Mouse (Mus musculus): ENCODE data around the gene Bicc1. TPM values are rescaled to one million over a fixed set of nuclear protein-coding genes. Genes with fewer than 3 reads are reported as not detected.

Bicc1 gene
- polyA plus RNA-seq, 1 experiment from 2014 or later, result 23.5 TPM

- no peaks in the 10 kb centered on the region for H3K27me3 ChIP-seq (ENCODE audit: control insufficient read depth, insufficient read depth, low read length)
- H3K4me3 ChIP-seq (ENCODE audit: low read depth, low read length), result no peak overlapping the region
- 50% methylated on average over 1 of the region's 1 CpGs for WGBS
- H3K36me3 ChIP-seq (ENCODE audit: control insufficient read depth, insufficient read depth, low read length), result no peaks in the 10 kb centered on the region
- ATAC-seq (ENCODE audit: insufficient number of reproducible peaks, insufficient read depth, low FRiP score, low read depth), result no peak
- H3K4me2 ChIP-seq (replicated peaks; ENCODE audit: low read depth, low read length), result no peak overlapping the region
- no peak overlapping the region for H3K27ac ChIP-seq (ENCODE audit: low read length)
- H3K9ac ChIP-seq (replicated peaks; ENCODE audit: low read depth, low read length), result no peak overlapping the region
- no peaks in the 10 kb centered on the region for H3K4me1 ChIP-seq (ENCODE audit: control insufficient read depth, insufficient read depth, low read length)
- H3K9me3 ChIP-seq (ENCODE audit: control insufficient read depth, low read depth, low read length), result no peaks in the 10 kb centered on the region
Measured at GRCm38 (mm10) chr10:70919851-70920250, 239.6 kb downstream of the Bicc1 start.

DNA sequence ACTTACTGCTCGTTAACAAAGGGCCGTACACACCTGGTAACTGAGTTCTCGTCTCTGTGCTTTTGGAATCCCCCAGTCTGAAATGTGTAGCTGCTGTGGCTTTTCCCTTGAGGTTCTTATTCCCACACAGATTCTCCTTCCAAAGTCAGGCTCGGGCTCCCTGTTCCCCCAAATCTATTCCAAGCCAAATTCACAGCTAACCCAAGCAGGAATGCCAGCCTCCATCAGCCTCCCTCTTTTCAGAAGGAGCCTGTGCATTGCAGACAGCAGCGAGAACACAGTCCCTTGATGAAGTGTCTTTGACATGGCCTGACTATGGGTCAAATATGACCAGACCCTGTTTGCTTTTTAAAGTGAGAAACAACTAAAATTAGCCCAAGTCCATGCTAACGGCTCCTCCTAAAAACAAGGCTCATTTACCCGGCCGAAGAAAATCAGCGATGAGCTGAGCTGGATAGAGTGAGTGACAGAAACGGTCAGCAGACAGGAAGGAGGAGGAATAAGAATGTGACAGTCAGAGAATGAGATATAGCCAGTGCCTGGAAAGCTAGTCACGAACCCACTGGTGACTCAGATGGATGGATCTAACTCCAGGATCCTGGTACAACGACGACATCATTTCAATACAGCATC lies 240.4 kb downstream of the Bicc1 start:
- ATAC-seq (ENCODE audit: insufficient number of reproducible peaks, insufficient read depth, low FRiP score, low read depth), result no peak
- no peaks in the 10 kb centered on the region for H3K36me3 ChIP-seq (ENCODE audit: control insufficient read depth, insufficient read depth, low read length)
- no peaks in the 10 kb centered on the region for H3K9me3 ChIP-seq (ENCODE audit: control insufficient read depth, low read depth, low read length)
- 76% methylated on average over 13 of the region's 13 CpGs for WGBS
- no peaks in the 10 kb centered on the region for H3K4me1 ChIP-seq (ENCODE audit: control insufficient read depth, insufficient read depth, low read length)
- no peak overlapping the region for H3K27ac ChIP-seq (ENCODE audit: low read length)
- H3K4me2 ChIP-seq (replicated peaks; ENCODE audit: low read depth, low read length), result no peak overlapping the region
- no peaks in the 10 kb centered on the region for H3K27me3 ChIP-seq (ENCODE audit: control insufficient read depth, insufficient read depth, low read length)
- H3K9ac ChIP-seq (replicated peaks; ENCODE audit: low read depth, low read length), result no peak overlapping the region
- H3K4me3 ChIP-seq (ENCODE audit: low read depth, low read length), result no peak overlapping the region

GRCm38 (mm10) chr10:70916697-70917096 lies 242.8 kb downstream of the Bicc1 start:
- H3K27ac ChIP-seq (ENCODE audit: low read length), result no peak overlapping the region
- WGBS, result 86% methylated on average over 6 of the region's 6 CpGs
- ATAC-seq (ENCODE audit: insufficient number of reproducible peaks, insufficient read depth, low FRiP score, low read depth), result no peak

DNA sequence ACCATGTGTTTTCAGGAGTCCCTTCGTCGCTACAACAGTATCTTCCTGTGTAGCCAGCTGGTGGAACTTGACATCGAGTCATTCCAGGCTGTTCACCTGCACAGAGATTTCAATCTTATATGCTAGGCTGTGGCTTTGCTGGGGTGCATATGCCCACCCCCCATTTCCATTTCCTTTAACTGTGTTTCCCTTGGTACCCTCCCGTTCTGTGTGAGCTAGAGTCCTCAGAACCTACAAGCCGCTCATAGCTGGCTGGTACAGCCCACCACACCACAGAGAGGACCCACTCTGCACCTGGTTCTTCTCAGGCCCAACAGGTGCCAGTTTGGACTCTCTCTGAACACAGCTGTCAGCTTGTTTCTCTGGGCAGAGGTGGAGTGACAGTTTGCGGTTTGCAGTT lies 244.4 kb downstream of the Bicc1 start:
- Histone ChIP-seq H3K9me3 (ENCODE audit: control insufficient read depth, low read depth, low read length) (no peaks in the 10 kb centered on the region), H3K4me1 (ENCODE audit: control insufficient read depth, insufficient read depth, low read length) (no peaks in the 10 kb centered on the region), H3K4me2 (replicated peaks; ENCODE audit: low read depth, low read length) (no peak overlapping the region), H3K4me3 (ENCODE audit: low read depth, low read length) (no peak overlapping the region), H3K27me3 (ENCODE audit: control insufficient read depth, insufficient read depth, low read length) (no peaks in the 10 kb centered on the region), H3K36me3 (ENCODE audit: control insufficient read depth, insufficient read depth, low read length) (no peaks in the 10 kb centered on the region), H3K27ac (ENCODE audit: low read length) (no peak overlapping the region), H3K9ac (replicated peaks; ENCODE audit: low read depth, low read length) (no peak overlapping the region)
- WGBS, result 94% methylated on average over 6 of the region's 6 CpGs
- ATAC-seq (ENCODE audit: insufficient number of reproducible peaks, insufficient read depth, low FRiP score, low read depth), result no peak

More at GRCm38 (mm10) chr10:70916697-70917096, 242.8 kb downstream of the Bicc1 start:
- Histone ChIP-seq H3K4me2 (replicated peaks; ENCODE audit: low read depth, low read length) (no peak overlapping the region), H3K4me3 (ENCODE audit: low read depth, low read length) (no peak overlapping the region), H3K27me3 (ENCODE audit: control insufficient read depth, insufficient read depth, low read length) (no peaks in the 10 kb centered on the region), H3K9ac (replicated peaks; ENCODE audit: low read depth, low read length) (no peak overlapping the region), H3K36me3 (ENCODE audit: control insufficient read depth, insufficient read depth, low read length) (no peaks in the 10 kb centered on the region), H3K9me3 (ENCODE audit: control insufficient read depth, low read depth, low read length) (no peaks in the 10 kb centered on the region), H3K4me1 (ENCODE audit: control insufficient read depth, insufficient read depth, low read length) (no peaks in the 10 kb centered on the region)

GRCm38 (mm10) chr10:70903936-70904335 lies 255.6 kb downstream of the Bicc1 start:
- 64% methylated on average over 7 of the region's 7 CpGs for WGBS
- no peak overlapping the region for H3K27ac ChIP-seq (ENCODE audit: low read length)
- no peaks in the 10 kb centered on the region for H3K4me1 ChIP-seq (ENCODE audit: control insufficient read depth, insufficient read depth, low read length)
- H3K4me2 ChIP-seq (replicated peaks; ENCODE audit: low read depth, low read length), result no peak overlapping the region
- no peak overlapping the region for H3K9ac ChIP-seq (replicated peaks; ENCODE audit: low read depth, low read length)
- H3K36me3 ChIP-seq (ENCODE audit: control insufficient read depth, insufficient read depth, low read length), result no peaks in the 10 kb centered on the region
- ATAC-seq (ENCODE audit: insufficient number of reproducible peaks, insufficient read depth, low FRiP score, low read depth), result no peak
- H3K9me3 ChIP-seq (ENCODE audit: control insufficient read depth, low read depth, low read length), result no peaks in the 10 kb centered on the region
- H3K27me3 ChIP-seq (ENCODE audit: control insufficient read depth, insufficient read depth, low read length), result no peaks in the 10 kb centered on the region
- H3K4me3 ChIP-seq (ENCODE audit: low read depth, low read length), result no peak overlapping the region

DNA sequence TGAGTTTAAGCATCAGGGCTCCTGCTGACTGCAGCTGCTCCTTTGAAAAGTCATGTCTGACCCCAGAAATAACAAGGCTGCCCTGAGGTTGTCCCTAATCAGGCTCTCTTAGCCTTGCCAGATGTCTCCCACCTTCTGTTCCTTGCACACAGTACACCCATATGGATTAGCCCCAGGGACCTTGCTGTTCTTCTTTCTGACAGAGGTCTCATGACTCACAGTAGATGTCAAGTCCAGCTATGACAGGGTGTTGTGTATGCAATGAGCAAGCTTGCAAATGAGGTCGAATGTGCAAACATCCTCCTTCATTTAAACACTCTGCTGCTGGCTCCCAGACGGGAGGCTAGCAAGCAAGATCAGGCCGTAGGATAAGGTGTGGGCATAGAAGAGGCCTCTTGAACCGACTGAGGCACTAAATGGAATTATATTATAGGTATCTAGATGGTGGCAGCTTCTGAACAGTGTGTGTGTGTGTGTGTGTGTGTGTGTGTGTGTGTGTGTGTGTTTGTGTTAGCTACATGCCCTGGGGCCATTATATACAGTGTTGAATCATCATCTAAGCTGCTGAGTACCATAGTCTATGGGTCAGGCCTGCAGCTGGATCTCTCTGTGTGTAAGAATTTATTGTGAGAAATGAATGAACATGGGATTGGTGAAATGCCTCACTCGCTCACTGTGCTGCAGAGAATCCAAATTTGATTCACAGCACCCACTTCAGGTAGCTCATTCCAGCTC lies 256.6 kb downstream of the Bicc1 start:
- Histone ChIP-seq H3K4me3 (ENCODE audit: low read depth, low read length) (no peak overlapping the region), H3K27me3 (ENCODE audit: control insufficient read depth, insufficient read depth, low read length) (no peaks in the 10 kb centered on the region), H3K4me2 (replicated peaks; ENCODE audit: low read depth, low read length) (no peak overlapping the region), H3K9ac (replicated peaks; ENCODE audit: low read depth, low read length) (no peak overlapping the region), H3K4me1 (ENCODE audit: control insufficient read depth, insufficient read depth, low read length) (no peaks in the 10 kb centered on the region), H3K36me3 (ENCODE audit: control insufficient read depth, insufficient read depth, low read length) (no peaks in the 10 kb centered on the region), H3K9me3 (ENCODE audit: control insufficient read depth, low read depth, low read length) (no peaks in the 10 kb centered on the region), H3K27ac (ENCODE audit: low read length) (no peak overlapping the region)
- 32% methylated on average over 5 of the region's 5 CpGs for WGBS
- ATAC-seq (ENCODE audit: insufficient number of reproducible peaks, insufficient read depth, low FRiP score, low read depth), result no peak

GRCm38 (mm10) chr10:70901193-70901875 lies 258.2 kb downstream of the Bicc1 start:
- H3K9ac ChIP-seq (replicated peaks; ENCODE audit: low read depth, low read length), result no peak overlapping the region
- H3K4me1 ChIP-seq (ENCODE audit: control insufficient read depth, insufficient read depth, low read length), result no peaks in the 10 kb centered on the region
- no peaks in the 10 kb centered on the region for H3K27me3 ChIP-seq (ENCODE audit: control insufficient read depth, insufficient read depth, low read length)
- H3K36me3 ChIP-seq (ENCODE audit: control insufficient read depth, insufficient read depth, low read length), result no peaks in the 10 kb centered on the region
- 83% methylated on average over 11 of the region's 11 CpGs for WGBS
- no peak for ATAC-seq (ENCODE audit: insufficient number of reproducible peaks, insufficient read depth, low FRiP score, low read depth)
- H3K9me3 ChIP-seq (ENCODE audit: control insufficient read depth, low read depth, low read length), result no peaks in the 10 kb centered on the region
- H3K27ac ChIP-seq (ENCODE audit: low read length), result no peak overlapping the region
- H3K4me3 ChIP-seq (ENCODE audit: low read depth, low read length), result no peak overlapping the region
- no peak overlapping the region for H3K4me2 ChIP-seq (replicated peaks; ENCODE audit: low read depth, low read length)

GRCm38 (mm10) chr10:70895891-70896290 lies 263.6 kb downstream of the Bicc1 start:
- no peak overlapping the region for H3K4me3 ChIP-seq (ENCODE audit: low read depth, low read length)
- H3K27ac ChIP-seq (ENCODE audit: low read length), result no peak overlapping the region
- H3K27me3 ChIP-seq (ENCODE audit: control insufficient read depth, insufficient read depth, low read length), result no peaks in the 10 kb centered on the region
- H3K9me3 ChIP-seq (ENCODE audit: control insufficient read depth, low read depth, low read length), result no peaks in the 10 kb centered on the region
- no peaks in the 10 kb centered on the region for H3K4me1 ChIP-seq (ENCODE audit: control insufficient read depth, insufficient read depth, low read length)
- no peak overlapping the region for H3K9ac ChIP-seq (replicated peaks; ENCODE audit: low read depth, low read length)
- WGBS, result 80% methylated on average over 8 of the region's 8 CpGs
- ATAC-seq (ENCODE audit: insufficient number of reproducible peaks, insufficient read depth, low FRiP score, low read depth), result no peak
- no peaks in the 10 kb centered on the region for H3K36me3 ChIP-seq (ENCODE audit: control insufficient read depth, insufficient read depth, low read length)
- H3K4me2 ChIP-seq (replicated peaks; ENCODE audit: low read depth, low read length), result no peak overlapping the region

Data from stomach, embryonic 14.5 days (tissue).